Mouse (Mus musculus): ENCODE measurements around the gene Kcnb1.
A peak's percentile ranks its signal among the peaks of the same experiment; 100 is the strongest.

Gene Kcnb1

GRCm38 (mm10) chr2:167060761-167061160, 129.2 kb downstream of the Kcnb1 start:
- DNase-seq (ENCODE audit: low read depth, low spot score): peak; percentile 62

GRCm38 (mm10) chr2:167060360-167060759, 129.6 kb downstream of the Kcnb1 start:
- DNase-seq (ENCODE audit: low read depth, low spot score): peak; percentile 58

GRCm38 (mm10) chr2:167059960-167060359, 130.0 kb downstream of the Kcnb1 start:
- DNase-seq (ENCODE audit: low read depth, low spot score): no peak

- DNase-seq (ENCODE audit: low read depth, low spot score): no peak
Observed at GRCm38 (mm10) chr2:167059536-167059935, 130.4 kb downstream of the Kcnb1 start.

- no peak for DNase-seq (ENCODE audit: low read depth, low spot score)
Observed at GRCm38 (mm10) chr2:167058814-167059387, 131.1 kb downstream of the Kcnb1 start.

- DNase-seq (ENCODE audit: low read depth, low spot score): no peak
Observed at GRCm38 (mm10) chr2:167058201-167058600, 131.8 kb downstream of the Kcnb1 start.

- DNase-seq (ENCODE audit: low read depth, low spot score): no peak
Observed at GRCm38 (mm10) chr2:167056942-167057323, 133.0 kb downstream of the Kcnb1 start.

- no peak for DNase-seq (ENCODE audit: low read depth, low spot score)
Observed at GRCm38 (mm10) chr2:167056210-167056941, 133.6 kb downstream of the Kcnb1 start.

- peak; percentile 64 for DNase-seq (ENCODE audit: low read depth, low spot score)
Observed at GRCm38 (mm10) chr2:167055386-167055785, 134.6 kb downstream of the Kcnb1 start.

- DNase-seq (ENCODE audit: low read depth, low spot score): peak; percentile 61
Observed at GRCm38 (mm10) chr2:167053127-167053844, 136.7 kb downstream of the Kcnb1 start.

GRCm38 (mm10) chr2:167048698-167049358, 141.1 kb downstream of the Kcnb1 start:
- DNase-seq (ENCODE audit: low read depth, low spot score): no peak

- DNase-seq (ENCODE audit: low read depth, low spot score): peak; percentile 39
Observed at GRCm38 (mm10) chr2:167048223-167048622, 141.7 kb downstream of the Kcnb1 start.
